Mouse (Mus musculus) embryonic facial prominence, embryonic 11.5 days (tissue): Measurements from ENCODE around the gene Prss43. TPM values are rescaled to one million over a fixed set of nuclear protein-coding genes. Genes with fewer than 3 reads are reported as not detected.

Source experiments
- ATAC-seq: fragments of 200-750 bp; cut with Nextera tagmentation; replicated peaks from 2 replicates; pipeline ENCODE4 v1.8.0; 2017; ENCODE audit warnings: low read depth; ENCODE audit not compliant: insufficient number of reproducible peaks, low FRiP score, low TSS enrichment
- DNase-seq: peaks from one replicate; pipeline ENCODE4 v3.0.0-alpha.2; 2015; ENCODE audit warnings: low spot score
- H3K27ac ChIP-seq: fragments of 300-500 bp; sonication (generic); replicated peaks from 2 replicates; pipeline ENCODE4 v1.5.1; 2014; ENCODE audit warnings: mild to moderate bottlenecking, low read depth, low read length, control low read depth
- H3K27me3 ChIP-seq: fragments of 300-500 bp; sonication (generic); 2 replicates; pipeline ENCODE4 v1.6.1; 2014; ENCODE audit warnings: mild to moderate bottlenecking, low read length, moderate library complexity, mixed read lengths; ENCODE audit not compliant: control insufficient read depth, insufficient read depth
- H3K36me3 ChIP-seq: fragments of 300-500 bp; sonication (generic); replicated peaks from 2 replicates; pipeline ENCODE4 v1.6.1; 2014; ENCODE audit warnings: low read depth, mild to moderate bottlenecking, low read length, moderate library complexity, mixed read lengths; ENCODE audit not compliant: control insufficient read depth, insufficient read depth
- H3K4me1 ChIP-seq: fragments of 300-500 bp; sonication (generic); 2 replicates; pipeline ENCODE4 v1.6.1; 2014; ENCODE audit warnings: low read length, mixed read lengths; ENCODE audit not compliant: control insufficient read depth, insufficient read depth
- H3K4me2 ChIP-seq: fragments of 300-500 bp; sonication (generic); 2 replicates; pipeline ENCODE4 v1.6.1; 2014; ENCODE audit warnings: low read depth, mild to moderate bottlenecking, control low read depth, low read length, moderate library complexity
- H3K4me3 ChIP-seq: fragments of 300-500 bp; sonication (generic); 2 replicates; pipeline ENCODE4 v1.5.1; 2014; ENCODE audit warnings: low read depth, low read length, control low read depth
- H3K9ac ChIP-seq: fragments of 300-500 bp; sonication (generic); replicated peaks from 2 replicates; pipeline ENCODE4 v1.6.1; 2014; ENCODE audit warnings: mild to moderate bottlenecking, control low read depth, low read length
- H3K9me3 ChIP-seq: fragments of 300-500 bp; sonication (generic); replicated peaks from 2 replicates; pipeline ENCODE4 v1.6.1; 2016; ENCODE audit warnings: mild to moderate bottlenecking, low read length, inconsistent platforms, mixed read lengths; ENCODE audit not compliant: control insufficient read depth
- WGBS: fragments of 180-500 bp; shearing (Covaris S2); extraction: QIAGEN DNeasy Blood & Tissue Kit; methylation state at CpG from one replicate; pipeline ENCODE4 v1.1.7; 2014; 5-methylcytosine and 5-hydroxymethylcytosine counted together
- polyA plus RNA-seq: library from polyadenylated mRNA; unstranded; fragments of >200 nt; fragmentation: Nextera tagmentation; extraction: Ambion mirVana; gene quantifications from 2 replicates; pipeline ENCODE4 v1.2.1, GENCODE M21; 2014

Prss43 gene
- polyA plus RNA-seq, 1 experiment from 2014 or later = not detected

DNA sequence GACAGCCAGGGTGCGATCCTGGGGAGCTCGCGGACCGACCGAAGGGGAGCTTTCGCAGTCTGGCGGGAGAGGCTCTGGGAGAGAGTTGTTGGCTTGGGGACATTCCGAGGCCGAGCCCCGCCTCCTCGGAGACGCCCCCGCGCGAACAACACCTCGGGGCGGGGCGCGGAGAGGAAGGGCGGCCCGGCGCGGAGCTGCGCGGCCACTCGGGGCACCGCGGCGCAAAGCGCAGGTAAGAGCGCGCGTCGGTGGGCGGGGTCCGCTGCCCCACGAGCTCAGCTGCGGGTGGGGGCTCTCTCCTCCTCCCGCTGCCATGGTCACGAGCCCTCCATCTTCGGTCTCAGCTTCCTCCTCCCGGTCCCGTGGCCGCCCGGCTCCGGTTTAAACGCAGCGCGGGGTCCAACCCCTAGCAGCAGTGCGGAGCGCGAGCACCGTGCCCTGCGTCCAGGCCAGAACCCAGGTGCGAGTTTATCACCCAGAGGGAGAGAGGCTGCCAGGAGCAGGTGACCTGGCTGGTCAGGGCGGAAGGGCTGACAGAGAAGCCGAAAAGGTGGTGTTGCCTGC lies 53.6 kb downstream of the Prss43 start, which contains the start of gene Tmie:
Gene Tmie, minus strand, starts transcription at position 116 of the 564 bp plus-strand sequence.
- H3K4me2 ChIP-seq = peak within 1 kb of the TSS; percentile 72
- H3K27ac ChIP-seq = no peak within 1 kb of the TSS
- peaks cover 23% of the 10 kb centered on the region for H3K27me3 ChIP-seq
- no peaks in the 10 kb centered on the region for H3K4me1 ChIP-seq
- no peaks in the 10 kb centered on the region for H3K36me3 ChIP-seq
- peak within 1 kb of the TSS; percentile 52 for H3K9ac ChIP-seq
- H3K9me3 ChIP-seq = no peaks in the 10 kb centered on the region
- peak; percentile 70 for DNase-seq
- H3K4me3 ChIP-seq = peak within 1 kb of the TSS; percentile 49
- peak; percentile 31; the same call in 1 of the 2 replicates for ATAC-seq
- WGBS = under 1% methylated on average over 55 of the region's 57 CpGs

DNA sequence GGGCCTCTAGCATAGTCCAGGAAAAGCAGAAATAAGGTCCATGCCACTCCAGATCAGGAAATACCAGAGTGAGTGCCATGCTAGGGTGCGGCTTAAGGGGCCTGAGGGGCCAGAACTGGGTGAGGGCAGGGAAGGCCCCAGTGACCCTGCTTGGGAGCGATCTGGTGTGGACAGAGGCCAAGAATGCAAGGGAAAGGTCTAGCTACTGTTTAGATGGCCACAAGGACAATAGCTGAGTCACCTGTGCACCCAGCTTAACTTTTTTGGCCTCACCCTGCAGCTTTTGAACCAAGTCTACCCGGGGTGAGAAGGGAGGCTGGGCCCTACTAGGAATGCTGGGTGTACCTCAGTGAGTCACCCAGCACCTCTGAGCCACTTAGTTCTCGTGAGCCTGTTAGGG lies 54.3 kb downstream of the Prss43 start:
- Histone ChIP-seq H3K4me2 (peak overlapping the region; percentile 72), H3K27me3 (peaks cover 23% of the 10 kb centered on the region), H3K9ac (no peak overlapping the region)

More for the DNA sequence above, 54.3 kb downstream of the Prss43 start:
- H3K36me3 ChIP-seq = no peaks in the 10 kb centered on the region
- peak overlapping the region; percentile 49 for H3K4me3 ChIP-seq
- H3K4me1 ChIP-seq = no peaks in the 10 kb centered on the region
- ATAC-seq (no peak), DNase-seq (no peak)
- H3K27ac ChIP-seq = no peak overlapping the region
- WGBS = 71% methylated on average over 4 of the region's 4 CpGs
- no peaks in the 10 kb centered on the region for H3K9me3 ChIP-seq

Other genes starting within 250 kb of the Prss43 start
- gene Nradd, start 202.2 kb upstream of the Prss43 start, polyA plus RNA-seq = 25.1 and 29.2 TPM in 2 replicates
- gene Nbeal2, start 172.5 kb upstream of the Prss43 start, polyA plus RNA-seq = 0.70 and 0.71 TPM in 2 replicates
- 117 and 118 TPM in 2 replicates for gene Ccdc12, start 170.2 kb upstream of the Prss43 start, polyA plus RNA-seq
- gene Myl3, start 84.8 kb upstream of the Prss43 start, polyA plus RNA-seq = 2.8 and 14.9 TPM in 2 replicates
- 37.8 and 39.8 TPM in 2 replicates for gene Pth1r, start 79.5 kb upstream of the Prss43 start, polyA plus RNA-seq
- gene Prss42, start 28.5 kb upstream of the Prss43 start, polyA plus RNA-seq = not detected in 2 replicates
- gene Prss44, start 12.7 kb upstream of the Prss43 start, polyA plus RNA-seq = not detected in 2 replicates
- not detected in 2 replicates for gene Prss45, start 7.9 kb downstream of the Prss43 start, polyA plus RNA-seq
- gene Prss46, start 17.8 kb downstream of the Prss43 start, polyA plus RNA-seq = not detected in 2 replicates
- gene Prss50, start 31.3 kb downstream of the Prss43 start, polyA plus RNA-seq = 0.26 and 0.69 TPM in 2 replicates
- gene Als2cl, start 53.2 kb downstream of the Prss43 start, polyA plus RNA-seq = 1.1 TPM in 2 replicates
- 0.13 and 0.29 TPM in 2 replicates for gene Tmie, start 53.4 kb downstream of the Prss43 start, polyA plus RNA-seq
- not detected in 2 replicates for gene Fam240a, start 90.2 kb downstream of the Prss43 start, polyA plus RNA-seq
- not detected in 2 replicates for gene Tdgf1, start 119.5 kb downstream of the Prss43 start, polyA plus RNA-seq
- 0.20 and 0.74 TPM in 2 replicates for gene Lrrc2, start 124.9 kb downstream of the Prss43 start, polyA plus RNA-seq
- 0.13 and 0.28 TPM in 2 replicates for gene Rtp3, start 163.9 kb downstream of the Prss43 start, polyA plus RNA-seq
- 0.66 and 1.1 TPM in 2 replicates for gene Ltf, start 192.6 kb downstream of the Prss43 start, polyA plus RNA-seq
- 0.76 and 0.99 TPM in 2 replicates for gene Ccrl2, start 230.8 kb downstream of the Prss43 start, polyA plus RNA-seq